Mouse (Mus musculus) kidney, postnatal 10 days (tissue): ENCODE measurements at regions not wholly inside any gene's neighbourhood (a gene's known extent, or its start where the extent isn't known, plus 50 kb on each side); places are given as distances from the start of the nearest gene placed in this dataset.

Source experiments
- DNase-seq: peaks from one replicate; pipeline ENCODE4 v3.0.0; 2021; ENCODE audit warnings: mixed read lengths

GRCm38 (mm10) chr7:129818833-129819232 is 227.2 kb downstream of the Wdr11 start:
- DNase-seq: no peak

- DNase-seq: no peak
These were observed 228.0 kb downstream of the Wdr11 start for GRCm38 (mm10) chr7:129819651-129820050.

GRCm38 (mm10) chr7:129828970-129829369 is 237.3 kb downstream of the Wdr11 start:
- DNase-seq: no peak

- DNase-seq: no peak
These were observed 241.2 kb downstream of the Wdr11 start for GRCm38 (mm10) chr7:129832830-129833229.

- DNase-seq: no peak
These were observed 250.8 kb downstream of the Wdr11 start for GRCm38 (mm10) chr7:129842303-129843122.

- DNase-seq: no peak
These were observed 255.5 kb downstream of the Wdr11 start for GRCm38 (mm10) chr7:129847136-129847535.

GRCm38 (mm10) chr7:129853596-129853995 is 261.9 kb downstream of the Wdr11 start:
- no peak for DNase-seq

- no peak for DNase-seq
These were observed 263.3 kb downstream of the Wdr11 start for GRCm38 (mm10) chr7:129854942-129855341.

- DNase-seq: no peak
These were observed 271.3 kb downstream of the Wdr11 start for GRCm38 (mm10) chr7:129862966-129863365.

- DNase-seq: no peak
These were observed 273.9 kb downstream of the Wdr11 start for GRCm38 (mm10) chr7:129865536-129865935.

- DNase-seq: no peak
These were observed 280.6 kb downstream of the Wdr11 start for GRCm38 (mm10) chr7:129872208-129872790.

- DNase-seq: no peak
These were observed 284.7 kb downstream of the Wdr11 start for GRCm38 (mm10) chr7:129876202-129876851.

GRCm38 (mm10) chr7:129876852-129877223 is 285.2 kb downstream of the Wdr11 start:
- DNase-seq: no peak

- DNase-seq: no peak
These were observed 304.6 kb downstream of the Wdr11 start for GRCm38 (mm10) chr7:129896291-129896690.

GRCm38 (mm10) chr7:129897511-129897910 is 305.8 kb downstream of the Wdr11 start:
- no peak for DNase-seq

- no peak for DNase-seq
These were observed 310.6 kb downstream of the Wdr11 start for GRCm38 (mm10) chr7:129902256-129902655.

- DNase-seq: peak; percentile 24
These were observed 311.5 kb downstream of the Wdr11 start for GRCm38 (mm10) chr7:129903126-129903525.

- DNase-seq: no peak
These were observed 314.5 kb downstream of the Wdr11 start for GRCm38 (mm10) chr7:129906131-129906530.

GRCm38 (mm10) chr7:129908826-129909225 is 317.2 kb downstream of the Wdr11 start:
- DNase-seq: no peak

- no peak for DNase-seq
These were observed 318.1 kb downstream of the Wdr11 start for GRCm38 (mm10) chr7:129909730-129910129.

GRCm38 (mm10) chr7:129910826-129911225 is 319.2 kb downstream of the Wdr11 start:
- no peak for DNase-seq

- DNase-seq: no peak
These were observed 323.2 kb downstream of the Wdr11 start for GRCm38 (mm10) chr7:129914871-129915270.

- DNase-seq: no peak
These were observed 326.9 kb downstream of the Wdr11 start for GRCm38 (mm10) chr7:129918240-129919200.
